Mouse (Mus musculus): ENCODE data around the gene Hs1bp3. TPM values are rescaled to one million over a fixed set of nuclear protein-coding genes. Genes with fewer than 3 reads are reported as not detected.

Gene Hs1bp3
- total RNA-seq, 4 experiments from 2014 or later = 13.9 to 20.3 (median 17.1) TPM

DNA sequence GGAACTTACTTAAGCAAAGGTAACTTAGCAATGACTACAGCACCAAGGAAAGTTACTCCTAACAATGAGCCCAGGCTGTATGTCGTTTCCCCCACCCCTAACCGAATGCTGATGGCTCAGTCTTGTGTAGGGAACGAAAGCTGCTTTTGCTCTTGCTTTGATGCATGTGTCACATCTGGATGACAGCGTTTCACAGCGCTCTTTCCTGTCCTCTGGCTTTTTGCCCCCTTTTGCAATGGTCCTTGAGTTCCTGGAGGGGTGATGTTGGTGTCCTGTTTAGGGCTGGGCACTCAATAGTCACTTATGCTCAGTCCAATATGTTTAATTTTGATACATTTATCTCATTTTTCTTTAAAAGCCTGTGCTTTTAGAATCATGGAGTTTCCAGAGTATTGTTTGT is 48.6 kb downstream of the Hs1bp3 start:
- no peak for DNase-seq (ENCODE audit: low spot score)

DNA sequence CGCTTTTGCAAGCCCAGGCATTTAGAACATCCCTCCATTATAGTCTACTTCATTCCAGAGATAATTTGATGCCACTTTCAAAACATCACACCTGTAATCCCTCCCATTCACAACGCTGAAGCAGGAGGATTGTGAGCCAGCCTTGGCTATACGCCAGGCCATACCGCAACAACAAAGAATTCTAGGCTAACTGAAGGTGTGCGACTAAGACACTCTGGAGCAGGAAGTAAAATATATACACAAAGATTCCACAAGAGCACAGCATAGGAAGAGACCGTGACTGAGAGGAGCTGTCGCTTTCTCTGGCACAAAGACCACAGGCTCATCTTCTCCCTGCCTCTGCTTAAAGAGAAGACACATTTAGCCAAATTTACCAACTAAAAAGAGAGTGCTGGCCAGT is 49.2 kb downstream of the Hs1bp3 start:
- DNase-seq (ENCODE audit: low spot score) = no peak

DNA sequence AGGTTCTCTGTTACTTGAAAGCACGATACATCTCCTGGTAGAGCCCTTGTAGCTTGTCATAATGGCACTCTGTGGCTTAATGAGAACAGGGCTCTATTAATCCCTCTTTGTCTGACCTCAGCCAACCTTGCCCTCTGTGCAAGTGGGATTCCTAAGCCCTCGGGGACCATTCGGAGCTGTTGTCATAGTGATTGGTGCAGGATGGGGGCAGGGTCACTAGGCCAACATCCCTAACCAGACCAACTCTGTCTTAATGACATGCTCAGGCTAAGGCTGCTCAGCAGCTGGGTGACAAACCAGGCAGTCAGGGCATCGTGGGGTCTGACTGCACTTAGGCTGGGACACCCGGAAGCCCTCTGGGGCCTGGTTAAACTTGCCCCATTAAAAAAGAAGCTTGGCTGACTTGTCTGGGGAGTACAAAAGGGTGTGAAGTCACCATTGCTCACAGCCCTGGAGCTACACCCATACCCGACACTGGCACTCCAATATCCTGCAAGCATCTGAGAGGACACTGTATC is 51.1 kb downstream of the Hs1bp3 start:
- DNase-seq (ENCODE audit: low spot score) = no peak

DNA sequence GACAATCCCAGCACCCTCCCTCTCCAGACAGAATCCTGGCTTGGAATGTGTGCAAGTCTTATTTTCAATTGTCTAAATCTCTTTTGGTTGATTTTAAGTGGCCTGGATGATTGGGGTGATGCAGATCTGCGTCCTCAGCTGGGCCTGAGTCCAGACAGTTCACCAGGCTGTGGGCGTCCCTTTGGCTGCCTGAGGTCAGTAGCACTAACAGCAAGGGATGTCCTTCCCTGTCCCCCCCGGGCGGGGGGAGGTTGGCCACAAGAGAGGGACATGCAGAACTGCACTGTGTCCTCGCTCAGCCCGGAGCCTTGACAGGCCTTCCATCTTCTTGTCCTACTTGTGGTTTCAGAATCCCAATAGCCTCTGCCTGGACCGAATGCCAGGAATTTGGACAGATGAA is 52.1 kb downstream of the Hs1bp3 start:
- no peak for DNase-seq (ENCODE audit: low spot score)

DNA sequence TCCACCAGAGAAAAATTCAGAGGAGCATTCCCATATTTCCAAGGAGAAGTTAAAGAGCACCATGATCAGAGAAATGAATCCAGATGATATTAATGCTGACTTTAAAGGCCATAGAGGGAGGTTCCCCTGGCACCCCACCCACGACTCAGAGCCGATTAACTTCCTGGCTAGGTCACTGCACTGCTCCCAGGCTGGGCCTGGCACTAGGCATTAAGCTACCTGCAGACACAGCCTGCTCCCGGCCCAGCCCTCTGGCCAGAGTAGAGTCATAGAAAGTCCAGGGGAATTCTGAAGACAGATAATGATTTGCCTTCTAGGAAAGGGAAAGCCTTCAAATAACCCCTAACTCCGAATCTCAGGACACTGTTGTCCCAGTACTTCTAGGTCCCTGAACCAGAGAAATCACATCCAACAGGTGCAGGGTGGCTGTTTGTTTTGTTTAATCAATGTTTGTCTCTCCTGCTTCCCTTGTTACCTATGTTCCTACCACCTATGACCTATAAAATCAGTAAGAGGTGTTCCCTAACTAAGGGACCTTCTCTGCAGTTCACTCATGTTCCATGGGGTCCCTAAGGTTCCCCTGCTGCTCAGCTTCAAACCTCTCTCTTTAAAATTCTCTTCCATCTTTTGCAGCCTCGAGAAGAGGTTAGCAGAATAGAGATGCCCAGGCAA is 52.8 kb downstream of the Hs1bp3 start:
- no peak for DNase-seq (ENCODE audit: low spot score)

DNA sequence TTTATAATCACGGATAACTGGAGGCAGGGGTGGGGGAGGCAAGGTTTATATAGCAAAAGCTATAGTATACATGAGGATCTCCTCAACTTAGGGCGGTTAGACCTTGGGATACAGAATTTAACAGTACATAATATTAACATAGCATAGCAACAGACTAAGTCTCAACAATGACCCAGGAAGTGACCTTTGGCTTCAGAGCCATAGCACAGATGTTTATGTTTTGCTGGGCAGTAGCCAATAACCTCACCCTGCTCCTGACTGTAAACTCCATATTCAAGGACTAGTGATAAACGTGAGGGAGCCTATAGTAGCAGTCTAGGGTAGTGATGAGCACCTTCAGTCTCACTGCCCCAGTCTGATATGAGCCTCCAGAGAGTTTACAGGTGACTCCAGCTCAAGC is 53.5 kb downstream of the Hs1bp3 start:
- no peak for DNase-seq (ENCODE audit: low spot score)

DNA sequence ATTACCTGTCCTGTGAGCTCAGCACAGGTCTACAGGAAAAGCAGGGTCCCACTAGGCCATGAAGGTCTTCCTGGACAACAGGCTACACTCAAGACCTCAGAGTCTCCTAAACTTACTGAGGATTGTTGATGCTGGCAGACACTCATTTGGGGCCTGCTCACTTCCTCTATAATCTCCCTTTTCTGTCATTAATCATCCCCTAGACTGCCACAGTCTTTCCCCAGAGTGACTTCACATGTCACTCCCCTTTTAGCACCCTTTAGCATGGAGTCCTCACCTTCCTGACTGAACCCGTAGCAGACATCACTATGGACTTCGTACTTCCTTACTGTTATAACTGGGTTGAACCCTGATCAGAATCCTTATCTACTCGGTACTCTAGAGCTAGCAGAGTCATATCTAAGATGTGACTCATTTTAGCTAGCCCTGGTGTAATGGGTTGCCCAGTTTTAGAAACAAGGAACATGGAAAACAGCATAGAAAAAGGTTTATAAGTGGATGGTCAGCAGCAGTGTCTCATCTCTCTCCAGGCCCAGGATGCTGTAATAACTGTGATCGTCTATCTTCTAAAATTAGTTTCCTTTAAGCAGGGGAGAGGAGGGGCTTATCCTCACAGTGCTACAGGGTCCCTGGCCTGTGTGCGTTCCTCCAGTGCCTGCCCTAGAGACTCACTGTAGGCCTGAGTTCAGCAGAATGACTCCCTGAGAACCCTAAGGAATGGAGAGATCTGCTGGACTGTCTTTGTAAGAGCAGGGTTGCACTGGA is 58.7 kb downstream of the Hs1bp3 start:
- no peak for DNase-seq (ENCODE audit: low spot score)

DNA sequence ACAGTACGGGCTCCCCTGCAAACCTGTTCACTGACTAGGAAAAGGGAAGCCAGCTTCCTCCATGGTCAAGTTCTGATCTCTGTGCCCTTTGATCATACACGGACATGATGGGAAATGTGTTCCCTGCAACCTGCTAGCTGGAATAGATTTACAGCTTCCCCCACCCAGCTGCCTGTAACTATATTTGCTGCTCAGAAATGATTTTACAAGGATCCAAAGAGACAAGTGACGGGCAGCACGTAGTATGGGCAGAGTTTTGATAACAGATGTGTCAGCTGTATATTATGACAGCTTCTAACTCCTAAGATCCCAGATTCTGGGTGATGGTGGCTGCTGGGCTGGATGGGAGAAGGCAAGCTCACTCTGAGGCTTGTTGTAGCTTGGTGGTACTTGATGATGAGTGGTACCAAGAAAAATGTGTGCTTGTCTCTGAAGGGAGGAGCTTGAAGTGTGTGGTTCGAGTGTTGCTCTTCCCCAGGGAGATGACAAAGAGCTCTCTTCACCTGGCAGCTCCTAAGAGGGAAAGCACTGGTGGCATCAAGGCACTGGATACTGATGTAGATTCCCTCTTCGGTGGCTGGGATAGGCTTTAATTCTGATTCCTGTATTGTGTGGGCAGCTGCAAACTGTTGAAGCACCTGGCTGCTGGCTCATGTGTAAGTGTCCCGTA is 59.4 kb downstream of the Hs1bp3 start:
- DNase-seq (ENCODE audit: low spot score) = no peak

DNA sequence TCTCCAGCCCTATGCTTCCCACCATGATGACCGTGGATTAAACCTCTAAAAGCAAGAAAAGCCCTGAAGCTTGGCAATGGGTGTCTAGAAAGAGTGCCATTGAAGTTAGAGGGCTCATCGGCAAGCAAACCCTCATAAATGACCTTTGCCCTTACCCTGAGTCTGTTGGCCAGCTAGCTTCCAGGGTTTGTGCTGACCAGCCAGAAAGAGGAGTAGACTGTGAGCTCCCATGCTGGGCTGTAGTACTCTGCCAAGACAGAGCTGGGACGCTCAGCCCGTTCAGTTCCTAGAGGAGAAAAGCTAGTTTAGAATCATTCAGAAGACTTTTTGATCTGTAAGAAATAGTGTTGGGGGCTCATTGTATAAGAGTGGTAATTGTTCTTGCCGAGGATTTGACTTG is 60.5 kb downstream of the Hs1bp3 start:
- DNase-seq (ENCODE audit: low spot score) = no peak

DNA sequence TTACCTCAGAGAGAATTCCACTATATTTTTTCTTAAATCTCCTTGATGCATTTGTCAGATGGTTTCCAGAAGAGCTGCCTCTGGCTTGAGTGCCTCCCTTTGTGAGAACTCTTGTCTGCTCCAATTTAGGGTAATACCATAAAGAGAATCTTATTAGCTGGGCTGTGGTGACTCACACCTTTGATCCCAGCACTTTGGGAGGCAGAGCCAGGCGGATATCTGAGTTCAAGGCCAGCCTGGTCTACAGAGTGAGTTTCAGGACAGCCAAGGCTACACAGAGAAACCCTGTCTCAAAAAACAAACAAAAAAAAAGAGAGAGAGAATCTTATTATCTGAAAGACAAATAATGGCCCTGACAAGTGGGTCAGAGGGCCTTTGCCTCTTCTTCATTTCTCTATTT is 63.9 kb downstream of the Hs1bp3 start:
- no peak for DNase-seq (ENCODE audit: low spot score)

DNA sequence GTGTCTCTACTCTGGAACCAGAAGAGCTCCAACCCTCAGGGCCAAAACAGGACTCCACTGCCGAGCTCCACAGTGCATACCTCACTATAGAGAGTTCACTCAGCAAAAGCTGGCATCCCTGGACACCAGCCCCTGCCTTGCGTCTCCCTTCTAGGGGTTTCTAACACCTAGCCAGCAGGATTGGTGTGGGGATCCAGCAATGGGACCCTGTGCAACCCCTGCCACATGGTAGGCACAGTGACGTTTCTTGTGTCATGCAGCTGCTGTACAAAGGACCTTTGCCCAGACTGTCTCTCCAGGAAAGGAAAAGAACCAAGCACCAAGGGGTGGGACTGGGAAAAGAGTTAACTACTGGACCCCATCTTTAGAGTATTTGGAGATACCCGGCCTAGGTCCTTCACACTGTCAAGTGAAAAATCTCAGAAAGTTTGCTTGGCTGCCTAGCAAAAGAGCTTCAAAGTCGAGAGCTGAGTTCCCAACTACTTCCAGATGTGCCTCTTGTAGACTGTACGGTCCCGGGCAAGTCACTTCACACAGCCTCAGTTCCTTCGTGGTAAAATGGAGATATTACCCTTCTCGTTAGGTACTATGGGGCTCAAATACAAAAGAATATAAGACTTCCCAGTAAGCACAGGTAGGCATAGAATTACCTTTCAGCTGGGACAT is 64.9 kb downstream of the Hs1bp3 start:
- DNase-seq (ENCODE audit: low spot score) = no peak

DNA sequence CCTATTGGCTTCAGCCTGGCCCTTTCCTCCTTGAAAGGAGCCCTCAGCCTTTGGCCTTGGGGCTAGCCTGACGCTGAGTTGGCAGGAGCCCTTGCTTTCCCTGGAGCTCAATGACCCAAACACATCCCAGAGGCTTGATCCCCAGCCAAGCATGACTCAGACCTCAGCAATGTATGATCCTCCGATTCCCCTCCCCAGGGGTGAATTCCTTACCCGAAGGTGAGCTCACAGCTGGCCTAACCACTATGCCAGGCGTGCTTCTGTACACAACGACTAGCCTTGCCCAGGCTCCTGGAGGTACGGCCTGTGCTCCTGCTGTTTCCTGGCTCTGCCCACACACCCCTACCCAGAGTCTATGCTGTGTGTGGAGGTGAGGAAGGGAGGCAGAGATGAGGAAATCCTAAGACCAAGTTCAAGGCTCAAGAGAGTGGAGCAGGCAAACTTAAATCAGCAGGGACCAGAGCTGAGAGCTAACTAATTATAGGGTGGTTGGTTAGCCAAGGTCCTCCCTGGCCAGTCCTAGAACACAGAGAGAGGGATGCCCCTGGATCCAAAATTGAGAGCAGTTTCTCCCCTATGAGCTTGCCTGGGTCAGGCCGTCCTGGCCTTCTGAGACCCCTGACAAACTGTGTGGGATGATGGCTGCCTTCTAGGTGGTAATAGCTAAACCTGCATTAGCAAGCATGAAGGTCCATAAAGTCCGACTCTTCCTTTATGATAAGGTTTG is 66.7 kb downstream of the Hs1bp3 start:
- DNase-seq (ENCODE audit: low spot score) = peak; percentile 83

DNA sequence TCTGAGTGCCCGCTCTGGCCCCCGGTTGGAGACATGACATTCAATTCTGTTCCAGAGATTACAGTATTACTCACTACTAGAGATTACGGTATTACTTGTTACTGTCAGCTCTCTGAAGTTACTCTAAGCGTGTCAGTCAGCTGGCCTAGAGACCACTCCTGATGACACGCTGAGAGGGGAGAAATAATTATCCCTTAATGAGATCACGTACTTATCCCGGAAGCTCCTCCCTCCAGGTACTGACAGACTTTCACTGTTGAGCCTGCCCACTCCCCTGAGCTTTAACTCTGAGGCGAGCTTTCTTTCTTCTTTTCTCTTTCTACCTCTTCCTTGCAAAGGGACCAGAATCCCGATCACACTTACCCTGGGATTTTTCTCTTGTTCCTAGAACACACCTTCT is 67.7 kb downstream of the Hs1bp3 start:
- no peak for DNase-seq (ENCODE audit: low spot score)

DNA sequence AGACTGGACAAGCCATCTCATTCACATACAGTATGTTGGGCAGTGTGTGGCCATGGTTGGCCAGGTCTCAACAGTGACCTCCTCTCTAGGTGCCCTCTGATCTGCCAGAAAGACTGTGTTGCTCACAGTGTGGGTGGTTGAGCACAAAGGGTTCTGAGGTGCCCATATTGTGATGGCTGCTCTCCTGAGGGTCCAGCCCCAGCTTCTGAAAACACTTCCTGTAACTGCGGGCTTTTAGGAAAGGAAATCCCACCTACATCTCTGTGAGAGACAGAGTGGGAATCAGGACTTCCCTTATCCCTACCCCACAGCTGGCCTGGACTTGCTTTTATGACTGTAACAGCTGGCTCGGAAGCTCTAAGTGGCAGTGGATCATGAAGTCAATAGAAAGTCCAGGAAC is 68.7 kb downstream of the Hs1bp3 start:
- DNase-seq (ENCODE audit: low spot score) = no peak

DNA sequence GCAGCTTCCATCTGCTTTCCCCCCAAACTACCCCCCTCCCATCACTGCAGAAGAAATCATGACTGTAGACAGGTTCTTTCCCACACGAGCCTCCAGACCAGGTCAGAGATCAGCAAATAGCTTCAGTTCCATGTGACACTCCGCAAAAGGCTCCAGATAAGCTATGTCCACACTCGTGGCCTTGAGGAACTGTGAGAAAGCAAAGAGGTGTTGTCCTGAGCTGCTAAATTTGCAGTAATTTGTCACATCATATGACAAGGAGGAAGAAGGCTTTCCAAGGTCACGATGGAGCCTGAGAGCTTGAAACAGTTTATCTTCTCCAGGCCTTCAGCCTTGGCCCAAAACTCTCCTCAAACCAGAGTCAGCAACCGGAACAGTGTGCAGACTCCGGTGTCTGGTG is 70.6 kb downstream of the Hs1bp3 start:
- no peak for DNase-seq (ENCODE audit: low spot score)

DNA sequence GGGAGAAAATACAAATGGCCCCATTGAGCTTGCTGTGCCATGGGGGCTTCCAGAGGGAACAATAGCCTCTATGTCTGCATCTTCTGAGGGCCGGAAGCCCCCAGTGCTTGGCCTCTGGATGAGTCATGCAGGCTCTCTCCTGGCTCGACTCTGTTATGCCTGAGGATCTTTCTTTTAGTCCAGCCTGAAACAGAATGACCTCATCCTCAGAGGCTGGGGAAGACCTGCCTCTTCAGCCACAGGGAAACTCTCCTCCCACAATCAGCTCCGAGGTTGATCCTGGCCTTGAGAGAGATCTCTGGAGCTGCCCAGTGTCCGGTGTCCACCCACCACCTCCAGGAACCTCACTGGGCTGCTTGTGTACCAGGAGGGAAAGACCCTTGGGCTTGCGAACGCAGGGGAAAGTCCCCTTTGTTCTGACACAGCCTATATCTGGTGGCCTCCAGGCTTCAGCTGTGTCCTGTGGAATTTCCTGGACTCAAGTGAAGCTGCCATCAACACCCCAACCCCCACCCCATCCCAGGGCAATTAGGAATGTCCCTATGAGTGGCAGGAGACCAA is 73.3 kb downstream of the Hs1bp3 start:
- peak; percentile 72 for DNase-seq (ENCODE audit: low spot score)

DNA sequence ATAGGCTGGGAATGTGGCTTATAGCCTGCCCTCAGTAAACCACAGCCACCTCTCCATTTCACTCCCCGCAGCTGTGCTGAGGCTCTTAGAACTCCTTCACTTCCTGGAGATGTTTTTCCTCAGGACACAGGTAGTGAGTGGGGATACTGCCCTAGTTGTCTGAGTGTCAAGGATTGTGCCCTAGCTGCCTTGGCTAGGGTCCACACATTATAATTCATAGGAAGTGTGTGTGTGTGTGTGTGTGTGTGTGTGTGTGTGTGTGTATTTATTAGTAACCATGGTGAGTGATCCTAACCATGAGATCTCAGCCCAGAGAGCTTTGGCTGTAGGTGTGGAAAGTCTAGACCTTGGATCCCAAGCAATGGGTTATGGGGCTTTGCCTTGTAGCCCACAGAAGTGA is 74.0 kb downstream of the Hs1bp3 start:
- DNase-seq (ENCODE audit: low spot score) = no peak

DNA sequence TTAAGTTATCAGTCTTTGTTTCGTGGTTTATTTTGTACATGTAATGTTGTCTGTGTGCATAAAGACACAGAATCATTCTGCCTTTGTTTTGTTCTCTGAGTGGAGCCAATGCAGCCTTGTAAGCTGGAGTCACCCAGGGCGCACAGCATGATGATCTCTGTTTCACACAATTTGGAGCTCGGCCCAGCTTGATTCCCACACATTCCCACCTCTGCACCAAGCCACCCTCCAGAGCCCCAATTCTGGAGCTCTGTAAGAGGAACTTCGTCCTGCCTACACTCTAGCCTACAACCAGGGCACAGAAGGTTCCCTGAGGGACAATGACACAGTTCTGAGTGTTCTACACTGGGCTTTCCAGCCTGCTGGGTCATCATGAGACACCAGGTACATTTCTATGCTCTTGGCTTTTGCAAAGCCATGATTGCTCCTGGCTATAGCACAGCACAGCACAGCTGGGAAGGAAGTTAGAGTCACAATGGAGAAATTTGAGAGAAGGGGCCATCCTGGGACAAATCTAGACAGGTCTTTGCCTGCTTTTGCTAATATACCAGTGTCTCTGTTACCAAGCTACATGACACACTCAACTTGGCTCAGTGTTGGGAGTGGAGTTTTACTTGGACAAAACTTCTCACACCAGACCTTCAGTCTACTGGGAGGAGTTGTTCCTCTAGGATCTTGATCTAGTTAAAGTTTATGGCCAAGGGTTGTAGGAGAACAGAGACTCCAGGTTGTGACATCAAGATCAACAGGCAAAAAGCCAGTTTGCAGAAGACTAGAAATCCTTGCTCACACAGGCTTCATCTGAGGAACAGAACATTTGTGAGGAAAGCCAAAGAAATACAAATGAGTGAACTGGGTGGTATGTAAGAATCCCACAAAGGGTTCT is 75.5 kb downstream of the Hs1bp3 start:
- no peak for DNase-seq (ENCODE audit: low spot score)

DNA sequence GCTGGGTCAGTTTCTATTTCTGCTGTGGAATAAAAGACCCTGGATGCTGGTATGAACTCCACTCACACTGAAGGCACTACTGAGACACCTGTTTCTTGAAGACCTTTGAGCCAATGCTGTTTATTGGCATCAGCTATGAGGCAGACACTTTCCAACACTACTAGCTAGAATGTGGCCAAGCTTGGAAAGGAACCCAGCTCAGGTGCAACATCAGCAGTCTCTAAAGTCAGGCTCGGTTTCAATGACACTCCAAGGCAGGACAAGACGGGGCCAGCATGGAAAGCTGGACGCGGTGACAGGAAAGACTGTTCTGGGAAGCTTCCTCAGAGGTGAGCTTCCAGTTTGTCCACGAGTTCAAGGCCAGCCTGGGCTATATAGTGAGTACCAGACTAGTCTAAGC is 80.0 kb downstream of the Hs1bp3 start:
- DNase-seq (ENCODE audit: low spot score) = no peak

Data from heart, adult 8-10 months (tissue).